Mouse (Mus musculus) urinary bladder, postnatal 10 days (tissue): ENCODE measurements around the gene Ccdc157.

ENCODE experiments used
- DNase-seq: peaks from one replicate; pipeline ENCODE4 v3.0.0; 2022; ENCODE audit warnings: low spot score

Gene Ccdc157

GRCm38 (mm10) chr11:4183511-4183910, 23.4 kb upstream of the Ccdc157 start:
- no peak for DNase-seq

GRCm38 (mm10) chr11:4182061-4182460, 22.0 kb upstream of the Ccdc157 start:
- no peak for DNase-seq

- DNase-seq = no peak
These were observed 17.6 kb upstream of the Ccdc157 start for GRCm38 (mm10) chr11:4177716-4178115.

GRCm38 (mm10) chr11:4174586-4174985, 14.5 kb upstream of the Ccdc157 start:
- no peak for DNase-seq

- no peak for DNase-seq
These were observed 6.5 kb upstream of the Ccdc157 start for GRCm38 (mm10) chr11:4166467-4167090.

GRCm38 (mm10) chr11:4164701-4165100, 4.6 kb upstream of the Ccdc157 start:
- no peak for DNase-seq

- no peak for DNase-seq
These were observed 826 bp upstream of the Ccdc157 start for GRCm38 (mm10) chr11:4160758-4161480.

- no peak for DNase-seq
These were observed 1.4 kb downstream of the Ccdc157 start for GRCm38 (mm10) chr11:4158676-4159075.

GRCm38 (mm10) chr11:4155641-4156040, 4.5 kb downstream of the Ccdc157 start:
- DNase-seq = no peak

- no peak for DNase-seq
These were observed 6.4 kb downstream of the Ccdc157 start for GRCm38 (mm10) chr11:4153694-4154093.

- DNase-seq = no peak
These were observed 10.2 kb downstream of the Ccdc157 start for GRCm38 (mm10) chr11:4149886-4150285.

- DNase-seq = no peak
These were observed 11.4 kb downstream of the Ccdc157 start for GRCm38 (mm10) chr11:4148536-4149156.

GRCm38 (mm10) chr11:4148120-4148519, 12.0 kb downstream of the Ccdc157 start:
- no peak for DNase-seq

- DNase-seq = no peak
These were observed 13.0 kb downstream of the Ccdc157 start for GRCm38 (mm10) chr11:4147098-4147497.

- DNase-seq = no peak
These were observed 13.7 kb downstream of the Ccdc157 start for GRCm38 (mm10) chr11:4146381-4146780.

- no peak for DNase-seq
These were observed 16.6 kb downstream of the Ccdc157 start for GRCm38 (mm10) chr11:4143281-4144062.

GRCm38 (mm10) chr11:4142352-4142751, 17.7 kb downstream of the Ccdc157 start:
- DNase-seq = no peak

GRCm38 (mm10) chr11:4141505-4141904, 18.6 kb downstream of the Ccdc157 start:
- DNase-seq = no peak

GRCm38 (mm10) chr11:4138964-4139363, 21.1 kb downstream of the Ccdc157 start:
- DNase-seq = no peak

GRCm38 (mm10) chr11:4134986-4135935, 24.8 kb downstream of the Ccdc157 start, which contains the start of gene Rnf215:
Gene Rnf215, plus strand, starts transcription at chr11:4135202.
- peak; percentile 73 for DNase-seq

GRCm38 (mm10) chr11:4134400-4134799, 25.7 kb downstream of the Ccdc157 start:
- no peak for DNase-seq
